Mouse (Mus musculus): ENCODE measurements around the gene Elovl7. TPM values are rescaled to one million over a fixed set of nuclear protein-coding genes. Genes with fewer than 3 reads are reported as not detected.
A peak's percentile ranks its signal among the peaks of the same experiment; 100 is the strongest.

The Elovl7 gene
- polyA plus RNA-seq, 1 experiment from 2014 or later = 14.3 TPM

DNA sequence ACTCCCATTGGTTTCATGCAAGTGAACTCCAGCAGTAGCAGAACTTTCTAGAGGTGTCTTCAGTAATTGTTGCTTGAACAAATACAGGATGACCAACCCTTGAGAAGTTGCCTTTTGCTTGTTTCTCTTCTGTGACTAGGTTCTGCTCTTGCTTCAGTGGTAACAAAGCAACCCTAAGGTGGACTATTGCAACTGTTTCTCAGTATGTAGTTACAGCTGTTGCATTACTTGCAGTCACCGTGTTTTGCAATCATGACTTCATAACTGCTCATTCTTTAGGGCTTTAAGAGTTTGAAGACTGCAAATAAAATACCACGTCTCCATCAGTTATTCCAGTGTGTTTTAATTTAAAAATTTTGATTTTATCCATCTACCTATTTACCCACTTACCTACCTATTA, 109.1 kb downstream of the Elovl7 start:
- H3K36me3 ChIP-seq (ENCODE audit: control insufficient read depth, insufficient read depth, low read length) = peaks cover 20% of the 10 kb centered on the region
- H3K4me2 ChIP-seq (replicated peaks; ENCODE audit: low read depth, low read length) = no peak overlapping the region

DNA sequence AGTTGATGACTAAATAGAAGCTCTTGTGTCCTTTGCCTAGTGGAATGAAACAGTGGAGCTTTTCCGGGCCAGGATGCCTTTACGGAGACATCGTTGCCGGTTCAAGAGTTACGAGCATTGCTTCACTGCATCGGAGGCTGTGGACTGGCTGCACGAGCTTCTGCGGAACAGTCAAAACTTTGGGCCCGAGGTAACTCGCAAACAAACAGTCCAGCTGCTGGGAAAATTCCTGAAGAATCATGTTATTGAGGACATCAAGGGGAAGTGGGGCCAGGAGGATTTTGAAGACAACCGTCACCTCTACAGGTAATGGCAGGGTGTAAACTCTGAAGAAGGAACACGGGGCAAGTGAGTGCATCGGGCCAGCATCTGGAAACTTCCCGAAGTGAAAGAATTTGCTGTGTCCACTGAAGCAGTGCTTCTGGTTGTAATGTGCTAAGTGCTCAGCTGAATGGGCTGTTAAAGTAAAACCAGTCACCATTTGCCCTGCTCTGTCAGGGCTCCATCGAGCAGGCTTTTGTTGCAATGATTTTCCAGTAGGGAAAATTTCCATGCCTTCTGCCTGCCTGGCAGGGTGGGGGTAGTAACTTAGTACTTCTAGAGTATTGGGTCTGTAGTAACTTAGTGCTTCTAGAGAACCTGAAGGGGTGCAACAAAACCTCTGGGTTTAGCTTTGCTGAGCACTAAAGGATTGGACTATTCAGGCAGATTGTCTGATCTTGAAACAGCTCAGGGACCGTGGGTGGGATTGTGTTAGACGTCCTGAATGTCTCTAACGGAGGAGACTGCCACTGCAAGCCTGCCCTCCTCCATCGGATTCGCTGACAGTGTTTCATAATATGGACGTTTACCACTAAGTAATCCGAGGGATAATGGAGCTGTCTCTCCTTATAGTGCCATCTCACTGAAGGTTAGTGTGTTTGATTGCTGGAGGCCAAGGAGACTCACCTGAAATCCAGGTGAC, 109.9 kb downstream of the Elovl7 start:
- Histone ChIP-seq H3K27ac (ENCODE audit: low read depth, low read length) (no peak overlapping the region; the same call in 1 of the 2 replicates), H3K9ac (ENCODE audit: low read depth, low read length) (no peak overlapping the region), H3K27me3 (ENCODE audit: control insufficient read depth, insufficient read depth, low read length) (no peaks in the 10 kb centered on the region), H3K9me3 (ENCODE audit: control insufficient read depth, low read length) (no peaks in the 10 kb centered on the region), H3K4me3 (ENCODE audit: low read length) (no peak overlapping the region), H3K36me3 (ENCODE audit: control insufficient read depth, insufficient read depth, low read length) (peaks cover 20% of the 10 kb centered on the region), H3K4me1 (ENCODE audit: control insufficient read depth, insufficient read depth, low read length) (no peaks in the 10 kb centered on the region), H3K4me2 (replicated peaks; ENCODE audit: low read depth, low read length) (no peak overlapping the region)
- ATAC-seq (ENCODE audit: low FRiP score, low TSS enrichment) = peak; percentile 30; the same call in 1 of the 2 replicates
- 67% methylated on average over 22 of the region's 22 CpGs for WGBS

More for the DNA sequence above, 109.1 kb downstream of the Elovl7 start:
- Histone ChIP-seq H3K4me1 (ENCODE audit: control insufficient read depth, insufficient read depth, low read length) (no peaks in the 10 kb centered on the region), H3K27me3 (ENCODE audit: control insufficient read depth, insufficient read depth, low read length) (no peaks in the 10 kb centered on the region), H3K9me3 (ENCODE audit: control insufficient read depth, low read length) (no peaks in the 10 kb centered on the region), H3K27ac (ENCODE audit: low read depth, low read length) (no peak overlapping the region), H3K9ac (ENCODE audit: low read depth, low read length) (no peak overlapping the region), H3K4me3 (ENCODE audit: low read length) (no peak overlapping the region)
- 90% methylated on average over 2 of the region's 2 CpGs for WGBS
- ATAC-seq (ENCODE audit: low FRiP score, low TSS enrichment) = no peak

DNA sequence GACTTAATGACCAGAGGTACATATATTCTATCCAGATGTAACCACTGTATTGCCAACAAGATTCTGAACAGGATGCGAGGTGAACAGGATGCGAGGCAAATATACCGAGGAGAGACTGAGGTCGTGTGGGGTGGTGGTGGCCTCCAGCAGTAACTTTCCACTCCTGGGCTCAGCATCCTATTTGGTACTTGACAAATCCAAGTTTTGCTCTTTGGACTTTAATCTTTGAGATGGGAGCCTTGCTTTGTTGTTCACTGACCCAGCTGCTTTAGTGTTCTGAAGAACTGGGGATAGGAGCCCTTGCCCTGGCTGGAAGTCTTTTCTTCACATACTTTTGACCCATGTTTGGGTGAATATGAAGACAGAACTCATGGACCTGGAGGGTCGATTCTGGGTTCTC, 111.7 kb downstream of the Elovl7 start:
- no peak overlapping the region for H3K9ac ChIP-seq (ENCODE audit: low read depth, low read length)
- H3K4me1 ChIP-seq (ENCODE audit: control insufficient read depth, insufficient read depth, low read length) = no peaks in the 10 kb centered on the region
- no peak overlapping the region for H3K4me3 ChIP-seq (ENCODE audit: low read length)
- H3K9me3 ChIP-seq (ENCODE audit: control insufficient read depth, low read length) = no peaks in the 10 kb centered on the region
- no peak for ATAC-seq (ENCODE audit: low FRiP score, low TSS enrichment)
- H3K27me3 ChIP-seq (ENCODE audit: control insufficient read depth, insufficient read depth, low read length) = no peaks in the 10 kb centered on the region
- H3K4me2 ChIP-seq (replicated peaks; ENCODE audit: low read depth, low read length) = no peak overlapping the region
- H3K36me3 ChIP-seq (ENCODE audit: control insufficient read depth, insufficient read depth, low read length) = peaks cover 20% of the 10 kb centered on the region
- 94% methylated on average over 5 of the region's 5 CpGs for WGBS
- H3K27ac ChIP-seq (ENCODE audit: low read depth, low read length) = no peak overlapping the region

DNA sequence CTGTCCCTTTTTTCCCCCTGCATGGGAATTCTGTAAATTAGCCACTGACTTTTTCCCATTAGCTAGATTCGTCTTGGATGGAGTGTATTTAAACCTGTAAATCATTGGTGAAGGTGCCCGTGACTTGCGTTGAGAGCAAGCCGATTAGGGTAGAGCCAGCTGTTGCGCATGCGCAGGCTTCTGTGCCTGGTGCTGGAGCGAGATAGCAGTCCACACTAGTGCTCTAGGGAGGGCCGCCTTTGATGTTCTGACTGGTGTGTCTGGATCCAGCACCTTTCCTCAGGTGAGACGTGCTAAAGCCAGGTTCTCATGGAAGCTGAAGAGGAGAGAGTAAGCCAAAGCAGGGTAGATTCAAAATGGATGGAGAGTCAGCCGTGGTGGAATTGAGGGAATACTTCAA, 112.1 kb downstream of the Elovl7 start:
- H3K27me3 ChIP-seq (ENCODE audit: control insufficient read depth, insufficient read depth, low read length) = no peaks in the 10 kb centered on the region
- no peak overlapping the region for H3K4me3 ChIP-seq (ENCODE audit: low read length)
- H3K9ac ChIP-seq (ENCODE audit: low read depth, low read length) = no peak overlapping the region
- H3K9me3 ChIP-seq (ENCODE audit: control insufficient read depth, low read length) = no peaks in the 10 kb centered on the region
- H3K36me3 ChIP-seq (ENCODE audit: control insufficient read depth, insufficient read depth, low read length) = peaks cover 20% of the 10 kb centered on the region
- no peak for ATAC-seq (ENCODE audit: low FRiP score, low TSS enrichment)
- H3K27ac ChIP-seq (ENCODE audit: low read depth, low read length) = no peak overlapping the region
- no peaks in the 10 kb centered on the region for H3K4me1 ChIP-seq (ENCODE audit: control insufficient read depth, insufficient read depth, low read length)
- 89% methylated on average over 10 of the region's 10 CpGs for WGBS
- no peak overlapping the region for H3K4me2 ChIP-seq (replicated peaks; ENCODE audit: low read depth, low read length)

DNA sequence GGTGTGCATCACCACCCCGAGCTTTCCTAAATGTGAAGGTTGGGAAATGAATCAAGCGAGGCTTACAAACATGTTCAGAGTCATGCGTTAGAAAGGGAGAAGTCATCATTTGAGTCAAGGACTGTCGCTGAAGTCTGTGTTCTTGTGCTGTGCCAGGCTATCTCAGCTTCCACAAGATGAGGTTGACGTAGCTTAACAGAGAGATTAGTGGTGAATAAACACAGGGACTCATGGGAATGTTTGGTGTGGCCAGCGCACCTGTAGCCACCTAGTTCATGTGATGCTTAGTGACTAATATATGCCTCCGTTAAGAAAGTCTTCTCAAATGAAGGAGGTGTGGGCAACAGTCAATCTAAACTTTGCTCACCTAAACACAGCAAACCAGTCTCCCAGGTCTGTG, 112.8 kb downstream of the Elovl7 start:
- 92% methylated on average over 7 of the region's 7 CpGs for WGBS
- no peak overlapping the region for H3K27ac ChIP-seq (ENCODE audit: low read depth, low read length)
- no peaks in the 10 kb centered on the region for H3K4me1 ChIP-seq (ENCODE audit: control insufficient read depth, insufficient read depth, low read length)
- H3K27me3 ChIP-seq (ENCODE audit: control insufficient read depth, insufficient read depth, low read length) = no peaks in the 10 kb centered on the region
- no peak overlapping the region for H3K4me3 ChIP-seq (ENCODE audit: low read length)
- H3K36me3 ChIP-seq (ENCODE audit: control insufficient read depth, insufficient read depth, low read length) = peaks cover 20% of the 10 kb centered on the region
- no peak overlapping the region for H3K9ac ChIP-seq (ENCODE audit: low read depth, low read length)
- ATAC-seq (ENCODE audit: low FRiP score, low TSS enrichment) = no peak
- no peak overlapping the region for H3K4me2 ChIP-seq (replicated peaks; ENCODE audit: low read depth, low read length)
- no peaks in the 10 kb centered on the region for H3K9me3 ChIP-seq (ENCODE audit: control insufficient read depth, low read length)

DNA sequence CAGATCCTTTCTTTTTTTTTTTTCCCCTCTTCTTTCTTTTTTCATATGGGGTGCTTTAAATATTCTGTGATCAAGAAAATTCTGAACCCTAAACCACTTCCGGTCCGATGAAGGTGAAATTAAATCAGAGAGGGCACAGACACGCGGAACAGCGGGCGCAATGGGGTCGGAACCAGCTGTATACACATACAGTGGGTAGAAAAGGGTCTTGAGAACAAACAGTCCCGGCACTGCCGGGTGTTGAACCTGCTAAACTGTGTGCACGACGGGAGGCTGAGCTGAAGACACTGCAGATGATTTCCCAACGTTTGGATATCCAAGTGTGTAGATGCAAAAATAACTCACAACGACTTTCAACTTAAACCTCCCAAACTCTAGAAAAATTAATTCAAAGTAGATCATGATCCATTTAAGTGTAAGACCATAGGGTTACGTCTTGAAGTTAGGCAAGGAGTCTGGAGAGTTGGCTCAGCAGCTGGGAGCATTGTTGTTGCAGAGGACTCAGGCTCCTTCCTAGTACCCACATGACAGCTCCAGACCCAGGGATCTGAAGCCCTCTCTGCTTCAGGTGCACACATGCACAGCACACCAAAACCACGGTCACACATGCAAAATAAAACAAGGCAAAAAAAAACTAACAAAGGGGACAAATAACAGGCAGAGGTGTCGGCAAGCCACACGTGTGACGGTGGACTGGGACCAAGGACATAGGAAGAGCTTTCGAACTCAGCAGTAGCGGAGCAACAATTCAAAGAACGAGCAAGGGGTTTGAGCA, 114.4 kb downstream of the Elovl7 start:
- Histone ChIP-seq H3K4me3 (ENCODE audit: low read length) (no peak overlapping the region), H3K4me2 (replicated peaks; ENCODE audit: low read depth, low read length) (no peak overlapping the region), H3K36me3 (ENCODE audit: control insufficient read depth, insufficient read depth, low read length) (peaks cover 20% of the 10 kb centered on the region), H3K27ac (ENCODE audit: low read depth, low read length) (no peak overlapping the region), H3K27me3 (ENCODE audit: control insufficient read depth, insufficient read depth, low read length) (no peaks in the 10 kb centered on the region), H3K4me1 (ENCODE audit: control insufficient read depth, insufficient read depth, low read length) (no peaks in the 10 kb centered on the region), H3K9me3 (ENCODE audit: control insufficient read depth, low read length) (no peaks in the 10 kb centered on the region), H3K9ac (ENCODE audit: low read depth, low read length) (no peak overlapping the region)
- no peak for ATAC-seq (ENCODE audit: low FRiP score, low TSS enrichment)
- 88% methylated on average over 21 of the region's 21 CpGs for WGBS

DNA sequence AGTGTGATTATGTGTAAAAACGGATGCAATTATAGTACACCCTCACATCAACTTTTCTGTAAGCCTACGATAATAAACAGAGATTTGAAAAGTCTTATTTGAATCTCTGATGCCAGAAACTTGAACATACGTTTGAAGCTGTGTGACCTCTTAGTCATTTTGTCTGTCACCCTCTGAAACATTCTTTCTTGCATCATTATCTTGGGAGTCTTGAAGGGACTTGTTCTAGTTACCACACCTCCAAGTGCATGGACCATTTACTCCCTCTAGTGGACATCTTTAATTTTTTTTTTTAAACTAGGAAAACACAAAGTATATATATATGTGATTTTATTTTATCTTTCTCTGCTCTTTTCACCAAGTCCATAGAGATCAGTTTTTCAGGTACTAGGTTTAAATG, 115.5 kb downstream of the Elovl7 start:
- 68% methylated on average over 3 of the region's 3 CpGs for WGBS
- no peak for ATAC-seq (ENCODE audit: low FRiP score, low TSS enrichment)
- no peak overlapping the region for H3K27ac ChIP-seq (ENCODE audit: low read depth, low read length)
- no peaks in the 10 kb centered on the region for H3K27me3 ChIP-seq (ENCODE audit: control insufficient read depth, insufficient read depth, low read length)
- no peak overlapping the region for H3K4me2 ChIP-seq (replicated peaks; ENCODE audit: low read depth, low read length)
- no peaks in the 10 kb centered on the region for H3K9me3 ChIP-seq (ENCODE audit: control insufficient read depth, low read length)
- H3K4me1 ChIP-seq (ENCODE audit: control insufficient read depth, insufficient read depth, low read length) = no peaks in the 10 kb centered on the region
- no peak overlapping the region for H3K9ac ChIP-seq (ENCODE audit: low read depth, low read length)
- no peak overlapping the region for H3K4me3 ChIP-seq (ENCODE audit: low read length)
- peaks cover 12% of the 10 kb centered on the region; the same call in 1 of the 2 replicates for H3K36me3 ChIP-seq (ENCODE audit: control insufficient read depth, insufficient read depth, low read length)

Measured in kidney, embryonic 14.5 days (tissue).